Mouse (Mus musculus): ENCODE data around the gene Neurl1a.

The Neurl1a gene

DNA sequence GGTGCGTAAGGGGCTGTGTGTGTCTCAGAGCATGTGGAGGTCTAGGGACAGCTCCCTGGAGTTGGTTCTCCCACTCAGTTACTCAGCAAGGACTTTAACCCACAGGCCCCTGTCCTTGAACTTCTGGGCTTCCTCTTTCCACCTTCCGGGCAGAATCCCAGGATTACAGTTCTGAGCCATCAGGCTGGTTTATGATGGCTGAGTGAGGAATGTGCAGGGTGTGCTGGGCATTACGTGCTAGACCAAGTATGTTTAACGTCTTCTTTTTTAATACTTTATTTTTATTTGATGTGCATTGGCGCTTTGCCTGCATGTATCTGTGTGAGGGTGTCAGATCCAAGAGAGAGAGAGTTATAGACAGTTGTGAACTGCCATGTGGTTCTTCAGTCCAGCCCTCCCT, 38.1 kb downstream of the Neurl1a start:
- DNase-seq = peak; percentile 75

DNA sequence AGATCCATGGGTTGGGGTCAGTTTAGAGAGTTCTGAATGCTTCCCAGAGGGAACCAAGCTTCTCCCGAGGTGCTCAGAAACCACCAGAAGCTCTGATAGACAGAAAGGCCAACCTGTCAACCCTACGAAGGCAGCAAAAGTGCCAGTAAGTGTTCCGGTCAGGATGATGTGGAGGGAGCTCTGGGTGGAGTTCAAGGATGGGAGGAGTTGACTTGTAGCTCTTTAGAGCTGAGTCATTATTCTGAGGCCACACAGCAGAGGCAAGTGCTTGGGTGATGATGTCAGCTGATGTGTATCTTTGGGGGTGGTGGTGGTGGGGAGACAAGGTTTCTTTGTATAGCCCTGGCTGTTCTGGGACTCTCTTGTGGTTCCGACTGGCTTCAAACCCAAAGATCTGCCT, 41.0 kb downstream of the Neurl1a start:
- no peak for DNase-seq

DNA sequence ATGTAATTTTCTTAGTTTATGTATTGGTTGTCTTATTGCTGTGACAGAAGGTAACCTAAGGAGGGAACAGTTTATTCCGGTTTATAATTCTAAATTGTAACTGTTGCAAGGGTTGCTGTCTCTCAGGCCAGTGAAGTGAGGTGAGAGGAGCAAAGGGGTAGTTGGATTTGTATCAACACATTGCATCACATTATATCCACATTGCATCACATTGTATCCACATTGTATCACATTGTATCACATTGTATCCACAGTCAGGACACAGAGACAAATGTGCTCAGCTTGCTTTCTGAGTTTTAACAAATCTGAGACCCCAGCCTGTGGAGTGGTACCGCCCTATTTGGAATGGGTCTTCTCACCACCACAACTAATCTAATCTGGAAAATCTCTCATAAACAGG, 41.6 kb downstream of the Neurl1a start:
- DNase-seq = no peak

DNA sequence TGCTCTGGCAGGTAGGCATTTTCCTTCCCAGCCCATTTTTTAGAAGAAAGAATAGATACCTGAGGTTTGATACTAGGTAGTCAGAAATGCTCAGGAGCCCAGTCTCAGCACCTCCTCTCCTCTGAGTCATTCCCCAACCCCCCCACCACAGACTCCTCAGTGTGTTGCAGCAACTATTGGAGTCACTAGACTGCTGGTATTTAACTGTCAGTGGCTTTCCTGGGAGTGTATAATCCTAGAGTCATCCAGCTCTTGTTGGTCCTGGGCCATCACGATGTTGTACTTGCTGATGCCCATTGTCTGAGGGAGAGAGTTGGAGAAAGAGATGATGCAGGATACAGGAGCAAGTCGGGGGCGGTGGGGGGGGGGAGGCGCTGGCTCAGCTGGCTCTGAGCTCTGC, 42.4 kb downstream of the Neurl1a start:
- DNase-seq = no peak

DNA sequence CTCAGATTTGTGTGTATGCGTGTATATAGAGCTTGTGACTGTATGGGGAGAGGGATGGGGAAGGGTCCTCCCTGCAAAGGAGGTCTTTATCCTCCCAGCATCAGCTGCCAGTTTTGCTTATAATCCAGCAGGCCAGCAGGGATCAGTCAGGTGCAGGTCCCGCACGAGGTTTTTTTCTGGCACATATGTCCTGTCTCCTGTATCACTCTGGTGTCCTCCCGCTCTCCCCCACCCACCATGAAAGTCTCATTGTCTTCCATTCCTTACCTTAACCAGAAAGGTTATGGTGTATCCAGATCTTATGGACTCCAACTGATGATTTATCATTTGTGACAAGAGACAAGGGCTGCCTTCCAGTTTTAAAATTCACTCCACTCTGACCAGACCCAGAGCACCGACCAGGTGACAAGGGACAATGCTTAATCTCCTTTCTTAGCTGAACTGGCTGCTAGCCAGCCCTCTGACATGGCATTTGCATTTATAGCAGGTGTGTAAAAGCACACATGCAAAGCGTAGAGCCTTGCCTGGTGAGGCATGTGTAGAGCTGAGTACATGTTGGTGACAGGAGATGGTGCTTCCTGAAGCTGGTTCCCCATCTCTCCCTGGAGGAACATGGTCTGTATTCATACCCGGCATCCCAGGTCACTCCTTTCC, 43.0 kb downstream of the Neurl1a start:
- no peak for DNase-seq

DNA sequence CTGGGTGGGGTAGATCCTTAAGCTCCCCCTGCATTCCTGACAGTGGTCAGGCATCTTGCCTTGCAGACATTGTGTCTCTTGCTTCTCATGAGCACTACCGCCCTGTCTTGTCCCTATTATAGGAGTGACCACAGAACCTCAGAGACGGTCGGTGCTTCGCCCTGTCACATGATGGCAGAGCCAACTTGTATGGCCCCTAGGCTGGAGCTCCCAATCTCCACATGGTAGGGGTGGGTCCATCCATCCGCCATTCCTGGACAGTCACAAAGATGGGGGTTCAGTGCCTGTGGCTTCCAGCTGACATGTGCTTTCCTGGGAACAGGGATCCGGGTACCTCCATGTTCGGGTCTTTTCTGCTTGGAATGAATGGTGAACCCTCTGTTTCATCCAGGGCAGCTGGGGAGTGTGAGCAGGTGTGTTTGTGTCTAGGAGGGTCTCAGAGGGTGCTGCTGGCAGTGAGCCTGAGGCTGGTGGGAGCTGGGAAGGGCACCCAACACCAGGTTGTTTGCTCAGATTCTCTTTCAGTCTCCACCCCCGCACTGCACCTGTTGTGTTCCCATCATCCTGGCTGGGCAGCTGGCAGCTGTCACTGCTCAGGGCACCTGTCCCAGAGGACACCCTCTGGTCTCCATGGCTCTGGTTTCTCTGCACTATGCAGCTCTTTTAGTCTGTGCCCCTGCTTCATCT, 43.7 kb downstream of the Neurl1a start:
- DNase-seq = no peak

DNA sequence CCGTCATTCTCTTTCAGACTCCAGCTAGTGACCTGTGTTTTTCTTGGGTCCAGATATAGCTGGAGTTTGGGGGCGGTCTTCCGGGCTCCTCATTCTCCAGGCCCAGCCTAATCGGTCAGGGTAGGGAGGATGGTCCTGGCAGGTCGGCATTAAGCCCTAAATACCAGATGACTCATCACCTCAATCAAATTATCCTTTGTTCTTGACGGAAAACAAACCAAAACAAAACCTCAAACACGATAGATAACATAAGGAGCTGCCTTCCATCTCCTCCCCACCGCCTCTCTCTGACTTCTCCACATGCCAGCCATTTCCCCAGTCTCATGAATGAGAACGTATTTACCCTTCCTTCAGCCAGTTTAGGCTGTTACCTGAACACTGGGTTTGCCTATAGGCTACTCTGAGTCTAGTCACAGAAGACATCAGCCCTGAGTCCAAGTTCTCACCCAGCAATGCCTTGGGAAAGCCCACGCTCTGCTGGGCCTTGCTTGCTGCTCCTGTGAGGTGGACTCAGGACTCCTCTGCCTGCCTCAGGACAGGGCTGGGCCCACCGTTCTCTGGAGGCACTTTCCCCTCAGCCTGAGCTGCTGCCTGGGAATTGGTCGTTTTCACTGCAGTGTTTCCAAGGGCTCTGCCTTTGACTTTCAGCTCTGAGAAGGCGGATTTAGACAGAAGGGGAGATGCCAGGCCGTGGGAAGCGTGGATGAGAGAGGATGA, 44.4 kb downstream of the Neurl1a start:
- no peak for DNase-seq

DNA sequence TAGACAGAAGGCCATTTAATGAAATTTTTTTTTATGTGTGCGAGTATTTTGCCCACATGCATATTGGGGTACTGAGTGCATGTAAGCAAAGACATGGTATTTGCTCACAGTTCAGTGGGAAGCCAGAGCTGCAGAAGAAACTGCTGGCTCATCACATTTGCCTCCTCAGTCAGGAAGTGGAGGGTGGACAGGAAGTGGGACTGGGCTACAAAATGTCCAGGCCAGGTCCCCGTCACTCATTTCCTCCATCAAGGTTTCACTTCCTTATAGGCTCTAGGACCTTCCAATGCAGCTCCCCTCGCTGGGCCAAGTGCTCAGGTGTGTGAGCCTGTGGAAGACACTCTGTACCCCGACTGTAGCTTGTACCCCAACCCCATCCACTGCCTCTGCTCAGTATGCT, 46.1 kb downstream of the Neurl1a start:
- peak; percentile 97 for DNase-seq

DNA sequence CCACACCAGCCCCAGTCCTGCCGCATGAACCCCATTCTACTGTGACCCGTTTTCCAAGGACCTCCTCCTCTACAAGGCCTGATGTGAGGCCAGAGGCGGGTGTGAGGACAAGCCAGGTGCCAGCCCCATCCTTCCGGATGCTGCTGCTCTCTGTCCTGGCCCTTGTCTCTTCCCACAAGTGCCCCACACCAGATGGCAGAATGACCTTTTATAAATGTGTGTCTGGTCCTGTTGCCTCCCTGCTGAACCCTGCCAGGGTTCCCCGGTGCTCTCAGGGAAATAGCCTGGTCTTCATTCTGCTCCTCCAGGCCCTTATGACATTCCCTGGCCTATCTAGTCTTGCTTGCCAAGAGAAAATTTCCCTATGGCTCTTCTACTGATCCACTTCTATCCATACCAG, 47.2 kb downstream of the Neurl1a start:
- DNase-seq = no peak

DNA sequence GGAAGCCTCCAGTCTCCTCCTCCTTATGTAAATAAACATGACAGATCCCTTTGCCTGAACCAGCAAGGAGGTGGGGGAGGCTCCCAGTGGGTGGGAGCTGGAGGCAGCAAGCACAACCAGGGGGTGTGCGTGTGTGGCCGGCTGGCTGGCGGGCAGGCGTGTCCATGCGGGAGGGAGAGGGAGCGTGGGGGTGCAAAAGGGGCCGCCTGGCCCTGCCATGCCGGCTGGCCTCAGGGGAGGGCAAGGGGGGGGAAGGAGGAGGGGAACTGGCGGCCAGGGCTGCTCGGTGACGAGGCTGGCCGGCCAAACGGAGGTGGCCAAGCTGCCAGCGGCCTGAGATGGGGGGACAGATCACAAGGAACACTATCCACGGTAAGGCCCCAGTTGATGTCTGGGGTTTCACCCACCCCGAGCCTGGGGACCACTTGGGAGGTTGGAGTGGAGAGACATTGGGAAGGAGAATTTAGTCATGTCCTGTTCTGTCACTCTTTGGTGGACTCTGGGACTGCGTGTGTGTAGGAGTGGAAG, 50.2 kb downstream of the Neurl1a start:
- peak; percentile 98 for DNase-seq

DNA sequence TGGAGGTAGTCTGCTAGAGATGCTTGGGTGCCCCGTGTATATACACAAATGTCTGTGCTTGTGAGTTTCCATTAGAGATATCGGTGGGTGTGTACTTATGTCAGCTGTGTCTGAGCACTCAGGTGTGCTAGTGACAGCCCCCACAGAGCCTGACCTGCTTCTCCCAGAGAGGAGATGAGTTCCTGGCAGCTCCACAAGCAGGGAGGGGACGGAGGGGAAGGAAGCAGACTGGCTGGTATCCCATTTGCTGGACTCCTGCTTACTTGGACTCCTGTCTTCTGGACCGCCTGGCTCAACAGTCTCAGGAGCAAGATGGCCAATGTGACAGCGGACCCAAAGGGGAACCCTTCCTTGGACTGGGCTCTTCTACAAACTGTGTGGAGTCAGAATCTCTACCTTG, 50.8 kb downstream of the Neurl1a start:
- no peak for DNase-seq

DNA sequence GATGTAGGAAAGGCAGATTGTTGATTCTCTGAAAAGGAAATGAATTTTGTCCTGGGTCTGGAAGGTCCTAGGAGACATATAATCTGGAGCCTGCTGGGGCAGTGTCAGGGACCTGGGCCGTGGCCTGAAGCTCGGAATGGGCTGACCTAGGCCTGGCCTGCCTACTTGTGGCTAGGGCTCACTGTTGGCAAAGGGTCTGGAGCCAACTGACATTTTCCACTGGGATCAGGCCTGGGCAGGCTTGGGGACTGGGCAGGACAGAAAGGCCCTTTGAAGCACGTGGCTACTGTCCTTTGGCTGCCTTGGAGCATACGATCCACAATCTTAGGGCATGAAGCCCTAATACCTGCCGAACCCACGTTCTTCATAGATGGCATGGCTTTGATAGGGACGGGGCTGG, 51.5 kb downstream of the Neurl1a start:
- DNase-seq = no peak

DNA sequence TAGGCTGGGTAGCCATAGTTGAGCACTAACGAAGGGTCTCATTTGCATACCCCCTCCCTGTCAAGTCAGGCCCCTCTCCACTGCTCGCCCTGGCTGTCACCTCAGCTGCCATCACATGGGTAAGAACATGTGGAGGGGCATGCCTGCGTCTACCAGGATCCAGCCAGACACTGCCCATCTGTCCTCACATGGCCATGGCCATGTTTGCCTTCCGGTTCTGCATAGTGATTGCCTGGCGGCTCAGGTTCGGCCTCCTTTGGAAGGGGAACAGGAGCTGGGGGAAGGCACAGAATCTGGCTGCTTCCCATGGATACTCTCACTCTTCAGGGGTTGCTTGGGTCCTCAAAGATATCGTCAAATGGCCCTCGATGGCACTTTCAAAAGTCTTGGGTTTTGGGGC, 52.1 kb downstream of the Neurl1a start:
- no peak for DNase-seq

DNA sequence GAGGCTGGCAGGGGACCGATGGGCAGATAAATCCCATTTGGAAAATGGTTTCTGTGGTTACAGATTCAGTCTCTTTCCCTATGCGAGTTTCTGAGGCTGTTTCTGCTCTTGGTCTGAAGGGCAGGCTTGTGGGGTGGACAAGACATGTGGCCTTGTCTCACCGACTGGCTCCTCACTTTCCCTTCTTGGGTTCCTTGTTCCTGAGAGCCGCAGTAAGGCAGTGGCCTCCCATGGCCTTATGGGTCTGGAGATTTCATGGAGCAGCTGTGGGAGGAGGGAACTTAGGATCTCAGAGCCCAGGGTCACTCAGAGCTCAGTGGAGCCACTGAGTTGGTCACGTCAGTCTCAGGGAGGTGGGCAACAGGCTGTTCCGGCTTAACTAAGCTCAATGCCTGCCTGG, 52.8 kb downstream of the Neurl1a start:
- no peak for DNase-seq

DNA sequence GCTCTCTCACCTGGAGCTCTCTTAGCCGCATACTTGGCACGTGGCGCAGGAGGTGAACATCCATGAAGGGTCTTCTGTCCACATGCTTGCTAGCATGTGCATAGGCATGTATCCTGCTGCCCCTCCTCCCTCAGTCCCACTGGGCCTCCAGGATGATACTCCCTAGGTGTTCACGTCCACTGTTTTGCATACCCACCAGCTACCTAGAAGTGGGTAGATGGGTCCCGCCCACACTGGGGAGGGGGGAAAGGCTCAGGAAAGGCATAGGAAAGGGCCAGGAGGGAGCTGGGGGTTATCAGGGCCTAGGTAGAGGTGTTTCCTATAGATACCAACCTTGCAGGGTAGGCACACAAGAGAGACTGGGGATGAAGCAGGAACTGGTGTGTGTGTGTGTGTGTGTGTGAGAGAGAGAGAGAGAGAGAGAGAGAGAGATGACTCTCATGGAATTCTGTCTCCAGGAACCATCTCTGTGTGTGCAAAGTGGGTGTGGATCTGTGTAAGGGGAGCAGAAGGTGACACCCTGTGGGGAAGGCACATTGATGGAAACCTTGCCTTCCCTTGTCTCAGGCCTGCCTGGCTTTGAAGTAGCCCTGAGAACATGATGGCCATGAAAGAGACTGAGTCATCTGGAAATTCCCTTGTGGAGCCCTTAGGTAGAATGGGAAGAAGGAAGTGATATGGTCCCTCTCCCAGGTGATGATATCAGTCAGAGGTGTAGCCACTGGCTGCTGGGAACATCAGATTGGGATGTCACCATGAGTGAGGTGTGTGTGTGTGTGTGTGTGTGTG, 53.7 kb downstream of the Neurl1a start:
- no peak for DNase-seq

DNA sequence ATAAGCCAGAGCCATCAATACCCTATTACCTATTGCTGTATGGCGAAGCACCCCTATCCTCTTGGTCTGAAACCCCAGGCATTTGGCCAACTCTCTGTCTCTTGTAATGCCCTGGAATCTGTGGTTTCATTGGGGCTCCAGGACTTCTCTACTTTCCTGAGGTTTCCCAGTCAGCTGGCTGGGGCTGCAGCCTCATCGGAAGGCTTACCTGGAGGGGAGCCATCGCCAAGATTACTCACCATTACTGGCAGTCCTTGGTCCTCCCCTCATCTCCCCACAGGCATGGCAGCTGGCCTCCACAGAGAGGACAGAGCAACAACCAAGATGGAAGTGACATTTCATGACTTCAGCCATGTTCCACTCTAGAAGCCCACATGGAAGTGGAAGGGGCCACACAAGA, 54.5 kb downstream of the Neurl1a start:
- DNase-seq = no peak

DNA sequence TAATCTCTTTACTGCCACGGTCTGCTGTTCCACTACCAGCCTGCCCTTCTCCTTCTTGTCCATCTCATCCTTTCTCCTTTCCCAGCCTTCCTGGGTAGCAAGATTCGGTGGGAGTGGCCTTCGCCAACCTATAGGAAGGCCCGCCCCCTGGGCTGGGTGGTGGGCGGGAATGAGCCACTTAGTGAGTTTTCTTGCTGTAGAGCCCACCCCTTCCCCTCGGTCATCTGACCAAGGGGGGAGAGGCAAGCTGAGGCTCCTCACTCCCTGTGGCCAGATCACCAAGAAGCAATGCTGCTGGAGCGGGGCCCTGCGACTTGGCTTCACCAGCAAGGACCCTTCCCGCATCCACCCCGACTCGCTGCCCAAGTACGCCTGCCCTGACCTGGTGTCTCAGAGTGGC, 61.5 kb downstream of the Neurl1a start:
- no peak for DNase-seq

DNA sequence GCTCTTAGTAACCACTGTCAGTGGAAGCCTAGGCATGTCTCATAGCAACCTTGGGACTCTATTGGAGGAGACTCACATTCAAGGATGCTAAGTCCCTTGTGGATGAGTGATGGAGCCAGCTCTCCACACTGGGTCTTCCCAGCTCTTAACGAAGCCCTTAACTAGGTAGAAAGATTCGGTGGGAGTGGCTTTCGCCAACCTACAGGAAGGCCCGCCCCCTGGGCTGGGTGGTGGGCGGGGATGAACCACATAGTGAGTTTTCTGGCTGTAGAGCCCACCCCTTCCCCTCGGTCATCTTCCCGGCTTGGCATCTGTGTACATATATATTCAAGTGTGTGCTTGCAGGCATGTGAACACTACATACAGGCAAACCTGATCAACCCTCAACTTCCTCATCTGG, 62.3 kb downstream of the Neurl1a start:
- DNase-seq = no peak

DNA sequence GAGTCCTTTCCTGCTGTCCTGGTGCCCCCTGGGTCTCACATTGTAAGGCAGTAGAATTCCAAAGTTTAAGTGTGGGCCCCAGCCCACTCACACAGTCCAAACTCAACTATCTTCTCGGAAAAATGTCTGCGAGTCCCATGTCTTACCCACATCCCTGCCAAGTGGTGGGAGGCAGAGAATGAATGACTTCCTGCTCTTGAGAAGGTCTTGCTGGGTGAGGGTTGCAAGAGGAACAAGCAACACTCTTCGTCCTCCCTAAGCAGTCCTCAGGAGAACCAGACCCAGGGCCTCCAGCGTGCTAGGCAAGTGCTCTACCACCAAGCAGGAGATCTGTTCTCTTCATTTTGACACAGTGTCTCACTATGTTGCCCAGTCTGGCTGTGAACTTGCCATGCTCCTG, 63.6 kb downstream of the Neurl1a start:
- no peak for DNase-seq

DNA sequence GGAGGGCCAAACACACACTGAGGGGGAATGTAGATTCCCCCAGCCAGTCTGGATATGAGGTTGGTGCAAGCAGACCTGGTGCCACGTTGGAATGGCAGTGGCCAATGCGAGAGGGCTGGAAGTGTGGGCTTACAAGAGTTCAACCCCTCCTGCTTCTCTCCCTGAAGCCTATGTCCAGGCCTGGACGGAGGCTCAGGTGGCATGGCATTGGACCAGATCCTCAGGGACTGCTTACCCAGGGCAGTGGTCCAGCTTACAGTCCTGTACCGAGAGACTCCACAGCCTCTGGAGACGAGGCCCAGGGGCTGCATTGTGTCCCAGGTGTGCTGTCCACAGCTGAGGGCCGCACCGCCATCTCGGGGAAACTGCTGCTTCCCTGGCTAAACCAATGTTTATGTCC, 66.9 kb downstream of the Neurl1a start:
- DNase-seq = no peak

DNA sequence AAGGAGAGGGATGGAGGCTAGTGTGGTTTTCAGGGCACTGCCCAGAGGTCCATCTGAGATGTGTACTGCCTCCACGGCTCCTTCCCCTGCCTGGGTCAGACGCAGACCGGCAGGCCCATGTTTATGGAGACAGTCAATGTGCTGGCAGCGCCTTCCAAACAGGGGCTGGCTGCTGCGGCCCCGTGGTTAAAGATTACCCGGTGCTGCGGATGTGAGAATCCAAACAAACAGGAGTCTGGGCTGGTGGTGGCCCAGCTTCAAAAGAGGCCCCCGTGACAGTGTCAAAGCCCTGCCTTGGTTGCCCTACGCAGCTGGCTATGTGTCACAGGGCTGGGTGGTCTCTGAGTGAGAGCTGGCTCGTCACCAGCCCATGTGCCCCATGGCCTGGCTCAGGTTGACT, 69.2 kb downstream of the Neurl1a start:
- no peak for DNase-seq

DNA sequence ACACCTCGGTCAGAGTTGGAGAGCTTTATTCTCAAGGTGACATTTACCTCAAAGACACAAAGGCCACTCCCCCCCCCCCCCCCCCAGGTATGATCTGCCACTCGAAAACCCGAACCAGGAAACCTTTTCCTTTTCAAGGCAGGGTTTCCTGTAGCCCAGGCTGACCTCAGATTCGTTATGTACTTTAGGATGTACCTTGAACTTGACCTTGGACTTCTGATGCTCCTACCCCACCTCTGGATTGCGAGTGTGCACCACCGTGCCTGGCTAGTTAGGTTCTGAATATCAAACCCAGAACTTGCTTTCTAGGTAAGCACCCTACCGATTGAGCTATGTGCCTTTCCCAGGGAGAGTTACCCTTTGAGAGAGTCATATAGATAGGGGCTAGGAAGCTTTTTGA, 69.7 kb downstream of the Neurl1a start:
- DNase-seq = no peak

DNA sequence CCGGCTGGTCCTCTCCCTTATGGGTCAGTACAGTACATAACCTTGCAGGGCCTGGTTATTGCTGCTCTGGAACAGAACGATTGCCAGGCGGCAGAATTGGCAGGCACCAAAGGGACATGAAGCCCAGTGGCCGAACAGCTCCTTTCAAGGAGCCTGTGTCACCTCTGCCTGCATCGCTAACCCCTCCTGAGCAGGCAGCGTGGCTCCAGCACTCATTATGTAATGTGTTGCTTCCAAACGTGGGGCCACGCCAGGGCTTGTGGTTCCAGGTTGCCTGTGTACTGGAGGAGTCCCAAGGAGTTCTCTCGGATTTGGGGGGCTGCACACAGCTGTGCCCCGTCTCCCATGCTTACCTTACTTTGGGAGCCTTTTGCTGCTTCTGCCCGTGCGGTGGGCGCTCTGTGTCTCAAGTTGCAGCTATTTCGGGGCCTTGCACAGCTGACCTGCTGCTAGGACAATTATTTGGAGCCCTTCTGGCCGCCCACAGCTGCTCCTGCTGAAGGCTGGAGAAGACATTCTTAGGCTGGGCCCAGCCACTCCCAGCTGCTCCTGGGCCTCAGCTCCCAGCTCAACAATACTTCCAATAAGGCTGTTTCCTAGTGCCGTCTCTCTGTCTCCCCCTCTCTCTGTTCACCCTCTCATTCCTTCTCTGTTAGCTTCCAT, 70.4 kb downstream of the Neurl1a start:
- DNase-seq = peak; percentile 94

Data from heart, adult 11 months (tissue).